Mouse (Mus musculus) liver, embryonic 13.5 days (tissue): ENCODE data around the gene Ankmy2. TPM values are rescaled to one million over a fixed set of nuclear protein-coding genes. Genes with fewer than 3 reads are reported as not detected.

ENCODE experiments used
- ATAC-seq: fragments of 200-750 bp; cut with Nextera tagmentation; 2 replicates; pipeline ENCODE4 v1.8.0; 2017; ENCODE audit warnings: low read depth, mild to moderate bottlenecking, moderate number of reproducible peaks, moderate library complexity
- DNase-seq: peaks from one replicate; pipeline ENCODE4 v3.0.0; 2022
- H3K27ac ChIP-seq: fragments of 300-500 bp; sonication (generic); 2 replicates; pipeline ENCODE4 v1.5.1; 2015; ENCODE audit warnings: moderate library complexity, mild to moderate bottlenecking, inconsistent platforms
- H3K27me3 ChIP-seq: fragments of 300-500 bp; sonication (generic); 2 replicates; pipeline ENCODE4 v1.6.1; 2015; ENCODE audit warnings: mild to moderate bottlenecking, inconsistent platforms
- H3K36me3 ChIP-seq: fragments of 300-500 bp; sonication (generic); 2 replicates; pipeline ENCODE4 v1.6.1; 2015; ENCODE audit warnings: mild to moderate bottlenecking, inconsistent platforms
- H3K4me1 ChIP-seq: fragments of 300-500 bp; sonication (generic); replicated peaks from 2 replicates; pipeline ENCODE4 v1.6.1; 2015; ENCODE audit warnings: inconsistent platforms
- H3K4me2 ChIP-seq: fragments of 300-500 bp; sonication (generic); 2 replicates; pipeline ENCODE4 v1.6.1; 2015; ENCODE audit warnings: inconsistent platforms, mild to moderate bottlenecking, moderate library complexity
- H3K4me3 ChIP-seq: fragments of 300-500 bp; sonication (generic); replicated peaks from 2 replicates; pipeline ENCODE4 v1.5.1; 2015; ENCODE audit warnings: mild to moderate bottlenecking, inconsistent platforms
- H3K9ac ChIP-seq: fragments of 300-500 bp; sonication (generic); 2 replicates; pipeline ENCODE4 v1.6.1; 2015; ENCODE audit warnings: mild to moderate bottlenecking, inconsistent platforms
- H3K9me3 ChIP-seq: fragments of 300-500 bp; sonication (generic); replicated peaks from 2 replicates; pipeline ENCODE4 v1.6.1; 2016; ENCODE audit warnings: inconsistent platforms
- WGBS: fragments of 180-500 bp; shearing (Covaris S2); methylation state at CpG from one replicate; pipeline ENCODE4 v1.1.7; 2015; ENCODE audit not compliant: insufficient replicate concordance; 5-methylcytosine and 5-hydroxymethylcytosine counted together
- polyA plus RNA-seq: library from polyadenylated mRNA; unstranded; fragments of >200 nt; fragmentation: Nextera tagmentation; extraction: Ambion mirVana; gene quantifications from 2 replicates; pipeline ENCODE4 v1.2.1, GENCODE M21; 2015

The Ankmy2 gene
- polyA plus RNA-seq, 1 experiment from 2014 or later: 11.3 TPM

- no peak for DNase-seq
- H3K9ac ChIP-seq: no peak overlapping the region
- H3K36me3 ChIP-seq: peaks cover 9% of the 10 kb centered on the region
- no peak overlapping the region for H3K4me2 ChIP-seq
- H3K9me3 ChIP-seq: no peaks in the 10 kb centered on the region
- WGBS: 81% methylated on average over 5 of the region's 5 CpGs
- H3K4me1 ChIP-seq: no peaks in the 10 kb centered on the region
- H3K27ac ChIP-seq: no peak overlapping the region
- no peaks in the 10 kb centered on the region for H3K27me3 ChIP-seq
- ATAC-seq: no peak
- H3K4me3 ChIP-seq: no peak overlapping the region
Measured at GRCm38 (mm10) chr12:36134111-36134510, 22.8 kb upstream of the Ankmy2 start.

GRCm38 (mm10) chr12:36135409-36135808 lies 21.5 kb upstream of the Ankmy2 start:
- WGBS: 60% methylated on average over 3 of the region's 3 CpGs
- Histone ChIP-seq H3K27ac (no peak overlapping the region), H3K4me3 (no peak overlapping the region), H3K27me3 (no peaks in the 10 kb centered on the region), H3K4me2 (no peak overlapping the region), H3K9me3 (no peaks in the 10 kb centered on the region), H3K9ac (no peak overlapping the region), H3K36me3 (0 out of 2 replicates have a peak, but pooled peaks cover 4% of the 10 kb centered on the region), H3K4me1 (no peaks in the 10 kb centered on the region)
- ATAC-seq: no peak
- no peak for DNase-seq

GRCm38 (mm10) chr12:36136285-36136684 lies 20.6 kb upstream of the Ankmy2 start:
- Histone ChIP-seq H3K4me3 (no peak overlapping the region), H3K27me3 (no peaks in the 10 kb centered on the region), H3K36me3 (no peaks in the 10 kb centered on the region), H3K9ac (no peak overlapping the region), H3K27ac (no peak overlapping the region), H3K9me3 (no peaks in the 10 kb centered on the region), H3K4me2 (no peak overlapping the region), H3K4me1 (no peaks in the 10 kb centered on the region)
- ATAC-seq: no peak
- 42% methylated on average over 8 of the region's 8 CpGs for WGBS
- DNase-seq: no peak

- Histone ChIP-seq H3K27me3 (no peaks in the 10 kb centered on the region), H3K4me2 (no peak overlapping the region), H3K9ac (no peak overlapping the region), H3K4me1 (no peaks in the 10 kb centered on the region), H3K27ac (no peak overlapping the region), H3K36me3 (no peaks in the 10 kb centered on the region), H3K9me3 (no peaks in the 10 kb centered on the region), H3K4me3 (no peak overlapping the region)
- DNase-seq (no peak), ATAC-seq (no peak)
- 51% methylated on average over 4 of the region's 4 CpGs for WGBS
Measured at GRCm38 (mm10) chr12:36137192-36137591, 19.7 kb upstream of the Ankmy2 start.

- H3K27ac ChIP-seq: no peak overlapping the region
- peaks cover under 1% of the 10 kb centered on the region for H3K4me1 ChIP-seq
- H3K4me3 ChIP-seq: no peak overlapping the region
- ATAC-seq (no peak), DNase-seq (no peak)
- no peak overlapping the region for H3K4me2 ChIP-seq
- no peaks in the 10 kb centered on the region for H3K27me3 ChIP-seq
- H3K36me3 ChIP-seq: no peaks in the 10 kb centered on the region
- no peaks in the 10 kb centered on the region for H3K9me3 ChIP-seq
- H3K9ac ChIP-seq: no peak overlapping the region
- 86% methylated on average over 6 of the region's 6 CpGs for WGBS
Measured at GRCm38 (mm10) chr12:36140401-36140800, 16.5 kb upstream of the Ankmy2 start.

- H3K36me3 ChIP-seq: 0 out of 2 replicates have a peak, but pooled peaks cover 2% of the 10 kb centered on the region
- H3K27ac ChIP-seq: no peak overlapping the region
- 80% methylated on average over 3 of the region's 3 CpGs for WGBS
- no peak for DNase-seq
- no peak for ATAC-seq
- no peaks in the 10 kb centered on the region for H3K9me3 ChIP-seq
- H3K27me3 ChIP-seq: no peaks in the 10 kb centered on the region
- no peak overlapping the region for H3K9ac ChIP-seq
- peaks cover 18% of the 10 kb centered on the region for H3K4me1 ChIP-seq
- no peak overlapping the region for H3K4me3 ChIP-seq
- no peak overlapping the region for H3K4me2 ChIP-seq
Measured at GRCm38 (mm10) chr12:36146230-36147011, 10.5 kb upstream of the Ankmy2 start.

GRCm38 (mm10) chr12:36150265-36150664 lies 6.6 kb upstream of the Ankmy2 start:
- no peak overlapping the region for H3K4me3 ChIP-seq
- 78% methylated on average over 2 of the region's 2 CpGs for WGBS
- no peak for ATAC-seq

GRCm38 (mm10) chr12:36150737-36151136 lies 6.2 kb upstream of the Ankmy2 start:
- no peaks in the 10 kb centered on the region for H3K27me3 ChIP-seq
- H3K4me1 ChIP-seq: peaks cover 33% of the 10 kb centered on the region
- WGBS: 82% methylated on average over 2 of the region's 2 CpGs
- no peak for DNase-seq
- no peak overlapping the region for H3K9ac ChIP-seq
- no peak overlapping the region for H3K4me2 ChIP-seq
- no peak for ATAC-seq
- H3K27ac ChIP-seq: no peak overlapping the region
- no peaks in the 10 kb centered on the region for H3K9me3 ChIP-seq
- 0 out of 2 replicates have a peak, but pooled peaks cover under 1% of the 10 kb centered on the region for H3K36me3 ChIP-seq
- H3K4me3 ChIP-seq: no peak overlapping the region

More at GRCm38 (mm10) chr12:36150265-36150664, 6.6 kb upstream of the Ankmy2 start:
- H3K36me3 ChIP-seq: 0 out of 2 replicates have a peak, but pooled peaks cover 2% of the 10 kb centered on the region
- H3K9ac ChIP-seq: no peak overlapping the region
- H3K27me3 ChIP-seq: no peaks in the 10 kb centered on the region
- peaks cover 32% of the 10 kb centered on the region for H3K4me1 ChIP-seq
- no peak overlapping the region for H3K4me2 ChIP-seq
- H3K27ac ChIP-seq: no peak overlapping the region
- no peaks in the 10 kb centered on the region for H3K9me3 ChIP-seq
- DNase-seq: no peak

GRCm38 (mm10) chr12:36155141-36155641 lies 1.7 kb upstream of the Ankmy2 start:
- no peak for DNase-seq
- Histone ChIP-seq H3K9me3 (no peaks in the 10 kb centered on the region), H3K4me3 (peak overlapping the region; percentile 72), H3K36me3 (no peaks in the 10 kb centered on the region), H3K4me1 (peaks cover 41% of the 10 kb centered on the region), H3K4me2 (peak overlapping the region; percentile 88), H3K9ac (peak overlapping the region; percentile 78; the same call in 1 of the 2 replicates), H3K27ac (no peak overlapping the region), H3K27me3 (no peaks in the 10 kb centered on the region)
- WGBS: 10% methylated on average over 8 of the region's 8 CpGs
- no peak for ATAC-seq

- Histone ChIP-seq H3K36me3 (no peaks in the 10 kb centered on the region), H3K4me2 (peak overlapping the region; percentile 88), H3K27me3 (no peaks in the 10 kb centered on the region), H3K9me3 (no peaks in the 10 kb centered on the region), H3K27ac (peak overlapping the region; percentile 56), H3K9ac (peak overlapping the region; percentile 78), H3K4me1 (peaks cover 39% of the 10 kb centered on the region), H3K4me3 (peak overlapping the region; percentile 72)
- DNase-seq (no peak), ATAC-seq (peak; percentile 48)
- under 1% methylated on average over 33 of the region's 33 CpGs for WGBS
Measured at GRCm38 (mm10) chr12:36156101-36156636, 745 bp upstream of the Ankmy2 start.

- peak; percentile 46 for ATAC-seq
- Histone ChIP-seq H3K27ac (peak overlapping the region; percentile 84), H3K9ac (peak overlapping the region; percentile 78), H3K4me1 (peaks cover 39% of the 10 kb centered on the region), H3K4me2 (peak overlapping the region; percentile 88), H3K27me3 (no peaks in the 10 kb centered on the region), H3K36me3 (no peaks in the 10 kb centered on the region), H3K4me3 (peak overlapping the region; percentile 72), H3K9me3 (no peaks in the 10 kb centered on the region)
- DNase-seq: no peak
- WGBS: 0% methylated on average over 14 of the region's 14 CpGs
Measured at GRCm38 (mm10) chr12:36157304-36157637, 357 bp downstream of the Ankmy2 start.
